Mouse (Mus musculus) heart, adult 2 months (tissue): ENCODE data around the gene Plppr1.

Experiments
- CTCF ChIP-seq: fragments of 200-600 bp; IDR thresholded peaks from 2 replicates; pipeline ENCODE4 v1.8.1; 2022; ENCODE audit warnings: antibody characterized with exemption, mild to moderate bottlenecking, moderate library complexity
- EP300 ChIP-seq: fragments of 200-500 bp; IDR thresholded peaks from 2 replicates; pipeline ENCODE4 v1.6.1; 2011; ENCODE audit warnings: low read depth, low read length, control low read depth; ENCODE audit not compliant: insufficient read depth
- POLR2A ChIP-seq: fragments of 200-500 bp; IDR thresholded peaks from 2 replicates; pipeline ENCODE4 v1.6.1; 2011; ENCODE audit warnings: mild to moderate bottlenecking, low read depth, low read length, control low read depth; ENCODE audit not compliant: insufficient read depth

DNA sequence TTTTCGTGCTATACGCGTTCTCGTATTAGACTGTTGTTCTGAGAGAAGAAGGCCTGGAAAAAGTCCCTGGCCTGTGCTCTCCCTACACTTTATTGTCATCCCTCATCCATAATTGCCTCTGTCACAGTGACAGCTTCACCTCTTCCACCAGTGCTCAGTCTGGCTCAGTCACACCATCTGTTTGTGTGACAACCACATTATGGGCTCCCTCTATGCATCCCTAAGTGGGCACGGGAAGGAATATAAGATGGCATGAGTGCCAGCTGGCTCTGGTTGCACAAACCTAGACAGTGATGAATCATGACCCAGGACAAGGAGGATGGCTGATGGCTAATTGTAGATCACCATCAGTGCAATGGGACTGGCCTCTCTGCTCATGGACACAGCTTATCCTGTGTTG is 219.4 kb downstream of the Plppr1 start:
- no peak for TF ChIP-seq CTCF
- TF ChIP-seq EP300, result no peak
- TF ChIP-seq POLR2A, result no peak
